Mouse (Mus musculus): Measurements from ENCODE around the gene Cks2.

DNA sequence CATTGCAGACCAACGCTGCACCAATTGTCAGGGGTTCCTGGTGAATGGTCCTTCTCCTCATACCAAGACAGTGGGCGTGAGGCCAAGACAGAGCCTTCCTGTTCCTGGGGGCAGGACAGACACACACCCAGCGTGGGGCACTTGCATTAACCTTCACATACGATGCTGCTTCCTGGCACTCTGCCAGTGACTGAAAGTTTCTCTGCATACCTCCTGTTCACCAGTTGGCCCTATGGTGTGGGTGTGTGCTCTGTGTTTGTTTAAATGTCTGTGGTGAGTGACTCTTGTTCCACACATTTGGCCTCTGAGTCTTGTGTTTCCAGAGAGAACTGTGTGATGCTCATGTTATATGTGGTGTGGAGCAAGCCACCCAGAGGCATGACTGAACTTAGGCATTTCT, 31.6 kb downstream of the Cks2 start:
- TF ChIP-seq CTCF (IDR thresholded peaks at IDR 0.05; ENCODE audit: insufficient read depth, low read length) (no peak), POLR2A (IDR thresholded peaks at IDR 0.05; ENCODE audit: borderline replicate concordance, extremely low read depth, low read depth, low read length) (no peak)
